Mouse (Mus musculus): ENCODE data around the gene Gpr87. TPM values are rescaled to one million over a fixed set of nuclear protein-coding genes. Genes with fewer than 3 reads are reported as not detected.

The Gpr87 gene
- polyA plus RNA-seq, 1 experiment: not detected

GRCm38 (mm10) chr3:59175234-59175633 is 19.7 kb downstream of the Gpr87 start:
- Histone ChIP-seq H3K9me3 (ENCODE audit: control insufficient read depth, low read length) (no peaks in the 10 kb centered on the region), H3K27me3 (ENCODE audit: control insufficient read depth) (no peaks in the 10 kb centered on the region), H3K4me3 (replicated peaks) (no peak overlapping the region), H3K4me1 (ENCODE audit: control insufficient read depth) (no peaks in the 10 kb centered on the region), H3K36me3 (ENCODE audit: control insufficient read depth) (no peaks in the 10 kb centered on the region)
- TF ChIP-seq TAL1 (IDR thresholded peaks at IDR 0.05; ENCODE audit: low read length) (no peak), GATA1 (IDR thresholded peaks at IDR 0.05; ENCODE audit: low read length) (no peak)

DNA sequence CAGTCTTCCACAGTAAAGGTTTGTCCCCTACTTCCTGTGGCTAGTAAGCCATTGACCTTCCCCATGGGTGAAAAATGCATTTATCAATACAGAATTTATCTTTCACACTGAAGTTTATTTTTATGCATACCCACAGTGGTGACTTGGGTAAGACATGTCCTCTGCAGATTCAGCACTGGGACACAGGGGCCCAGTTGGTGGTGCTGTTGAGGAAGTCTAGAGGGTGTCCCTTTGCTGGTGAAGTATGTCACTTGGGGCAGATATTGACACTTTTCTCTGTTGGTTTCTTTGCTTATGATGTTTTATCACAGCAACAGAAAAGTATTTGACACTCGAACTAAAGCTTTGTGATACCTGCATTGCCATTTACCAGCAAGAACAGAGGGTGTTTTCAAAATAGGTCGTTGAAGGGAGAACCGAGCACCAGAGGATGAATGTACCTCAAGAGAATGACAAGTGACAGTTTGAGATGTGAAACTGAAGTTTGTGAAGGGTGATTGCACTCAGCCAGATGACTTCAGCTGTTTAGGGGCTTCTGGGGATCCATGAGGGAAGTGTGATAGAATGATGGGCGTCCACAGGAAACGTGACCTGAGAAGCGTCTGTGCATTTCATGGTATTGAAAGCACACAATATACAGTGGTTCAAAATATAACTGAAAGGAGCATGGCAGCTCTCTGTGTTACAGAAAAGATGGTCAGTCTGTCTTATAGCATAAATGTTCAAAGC is 20.3 kb downstream of the Gpr87 start:
- H3K36me3 ChIP-seq (ENCODE audit: control insufficient read depth): no peaks in the 10 kb centered on the region
- no peaks in the 10 kb centered on the region for H3K27me3 ChIP-seq (ENCODE audit: control insufficient read depth)
- TF ChIP-seq TAL1 (IDR thresholded peaks at IDR 0.05; ENCODE audit: low read length) (no peak), GATA1 (IDR thresholded peaks at IDR 0.05; ENCODE audit: low read length) (no peak)
- H3K9me3 ChIP-seq (ENCODE audit: control insufficient read depth, low read length): no peaks in the 10 kb centered on the region
- H3K4me1 ChIP-seq (ENCODE audit: control insufficient read depth): no peaks in the 10 kb centered on the region
- H3K4me3 ChIP-seq (replicated peaks): no peak overlapping the region

GRCm38 (mm10) chr3:59169921-59170627 is 24.8 kb downstream of the Gpr87 start:
- Histone ChIP-seq H3K27me3 (ENCODE audit: control insufficient read depth) (no peaks in the 10 kb centered on the region), H3K36me3 (ENCODE audit: control insufficient read depth) (no peaks in the 10 kb centered on the region), H3K4me3 (replicated peaks) (no peak overlapping the region), H3K4me1 (ENCODE audit: control insufficient read depth) (no peaks in the 10 kb centered on the region), H3K9me3 (ENCODE audit: control insufficient read depth, low read length) (no peaks in the 10 kb centered on the region)
- no peak for TF ChIP-seq TAL1 (IDR thresholded peaks at IDR 0.05; ENCODE audit: low read length)
- TF ChIP-seq GATA1 (IDR thresholded peaks at IDR 0.05; ENCODE audit: low read length): no peak

DNA sequence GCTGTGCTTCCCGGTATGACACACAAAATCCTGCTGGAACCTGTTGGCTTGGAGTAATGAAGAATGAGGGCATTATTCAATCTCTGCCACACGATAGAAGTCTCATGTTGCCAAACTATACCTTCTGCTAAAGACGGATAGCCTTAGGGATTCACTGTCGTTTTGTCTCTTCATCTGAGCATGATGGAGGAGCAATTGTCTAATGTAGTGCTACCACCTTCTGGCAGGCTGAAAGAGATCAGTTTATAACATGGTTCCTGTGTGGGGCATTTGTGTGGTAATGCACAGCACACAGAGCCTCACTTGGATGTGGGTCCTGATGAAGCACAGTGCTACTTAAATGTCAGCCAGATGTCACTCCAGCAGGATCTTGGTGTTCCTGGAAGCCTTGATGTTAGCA is 25.7 kb downstream of the Gpr87 start:
- H3K9me3 ChIP-seq (ENCODE audit: control insufficient read depth, low read length): no peaks in the 10 kb centered on the region
- H3K4me3 ChIP-seq (replicated peaks): no peak overlapping the region
- H3K4me1 ChIP-seq (ENCODE audit: control insufficient read depth): no peaks in the 10 kb centered on the region
- H3K36me3 ChIP-seq (ENCODE audit: control insufficient read depth): no peaks in the 10 kb centered on the region
- H3K27me3 ChIP-seq (ENCODE audit: control insufficient read depth): no peaks in the 10 kb centered on the region
- no peak for TF ChIP-seq TAL1 (IDR thresholded peaks at IDR 0.05; ENCODE audit: low read length)
- TF ChIP-seq GATA1 (IDR thresholded peaks at IDR 0.05; ENCODE audit: low read length): no peak

DNA sequence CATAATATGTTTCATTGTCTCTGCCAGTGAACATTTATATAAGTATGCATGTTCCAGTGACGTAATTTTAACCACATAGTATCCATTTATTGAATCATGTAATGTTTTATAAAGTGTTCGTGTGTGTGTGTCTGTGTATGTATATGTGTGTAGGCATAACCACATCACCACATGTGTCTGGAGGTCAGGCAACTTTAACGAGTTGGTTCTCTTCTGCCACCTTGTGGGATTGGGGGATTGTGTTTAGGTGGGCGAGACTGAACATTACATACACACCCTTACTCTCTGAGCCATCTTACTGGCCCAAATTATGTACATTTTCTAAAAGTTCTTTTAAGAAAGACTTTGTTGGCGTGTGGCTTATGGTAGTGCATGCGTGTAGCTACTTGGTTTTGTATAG is 26.4 kb downstream of the Gpr87 start:
- Histone ChIP-seq H3K36me3 (ENCODE audit: control insufficient read depth) (no peaks in the 10 kb centered on the region), H3K27me3 (ENCODE audit: control insufficient read depth) (no peaks in the 10 kb centered on the region), H3K9me3 (ENCODE audit: control insufficient read depth, low read length) (no peaks in the 10 kb centered on the region), H3K4me3 (replicated peaks) (no peak overlapping the region), H3K4me1 (ENCODE audit: control insufficient read depth) (no peaks in the 10 kb centered on the region)
- TF ChIP-seq TAL1 (IDR thresholded peaks at IDR 0.05; ENCODE audit: low read length) (no peak), GATA1 (IDR thresholded peaks at IDR 0.05; ENCODE audit: low read length) (no peak)

DNA sequence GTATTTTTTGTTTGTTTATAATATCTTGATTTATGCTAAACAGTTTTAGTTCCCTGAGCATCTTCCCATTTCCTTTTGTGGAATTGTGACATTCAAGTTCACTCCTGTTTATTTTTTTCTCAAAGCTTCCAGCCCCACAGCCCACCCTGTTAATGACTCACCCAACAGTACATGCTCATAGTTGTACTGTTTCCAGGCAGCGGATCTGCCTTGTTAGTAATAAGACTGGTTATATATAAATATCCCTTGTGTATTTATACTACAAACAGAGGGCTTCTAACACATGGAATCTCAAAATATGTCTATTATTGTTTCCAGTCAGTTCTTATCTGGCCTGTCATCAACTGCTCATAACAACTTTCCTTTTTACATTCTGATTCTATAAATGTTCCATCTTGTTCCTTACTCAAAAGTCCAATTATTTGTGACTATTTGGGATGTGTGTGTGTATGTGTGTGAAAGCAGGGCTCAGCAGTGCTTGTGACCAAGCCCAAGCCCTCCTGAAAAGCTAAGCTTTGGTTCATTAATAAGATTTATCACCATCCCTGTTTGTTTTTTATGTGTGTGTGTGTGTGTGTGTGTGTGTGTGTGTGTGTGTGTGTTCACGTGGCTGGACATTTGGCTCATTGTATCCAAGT is 27.4 kb downstream of the Gpr87 start:
- no peak overlapping the region for H3K4me3 ChIP-seq (replicated peaks)

GRCm38 (mm10) chr3:59160465-59160864 is 34.4 kb downstream of the Gpr87 start:
- H3K27me3 ChIP-seq (ENCODE audit: control insufficient read depth): no peaks in the 10 kb centered on the region
- H3K9me3 ChIP-seq (ENCODE audit: control insufficient read depth, low read length): no peaks in the 10 kb centered on the region
- no peaks in the 10 kb centered on the region for H3K4me1 ChIP-seq (ENCODE audit: control insufficient read depth)
- TF ChIP-seq TAL1 (IDR thresholded peaks at IDR 0.05; ENCODE audit: low read length) (no peak), GATA1 (IDR thresholded peaks at IDR 0.05; ENCODE audit: low read length) (no peak)
- H3K36me3 ChIP-seq (ENCODE audit: control insufficient read depth): no peaks in the 10 kb centered on the region
- H3K4me3 ChIP-seq (replicated peaks): no peak overlapping the region

More for the DNA sequence above, 27.4 kb downstream of the Gpr87 start:
- H3K27me3 ChIP-seq (ENCODE audit: control insufficient read depth): no peaks in the 10 kb centered on the region
- H3K4me1 ChIP-seq (ENCODE audit: control insufficient read depth): no peaks in the 10 kb centered on the region
- no peaks in the 10 kb centered on the region for H3K9me3 ChIP-seq (ENCODE audit: control insufficient read depth, low read length)
- TF ChIP-seq TAL1 (IDR thresholded peaks at IDR 0.05; ENCODE audit: low read length) (no peak), GATA1 (IDR thresholded peaks at IDR 0.05; ENCODE audit: low read length) (no peak; the same call in 1 of the 2 replicates)
- H3K36me3 ChIP-seq (ENCODE audit: control insufficient read depth): no peaks in the 10 kb centered on the region

GRCm38 (mm10) chr3:59157048-59157447 is 37.9 kb downstream of the Gpr87 start:
- Histone ChIP-seq H3K9me3 (ENCODE audit: control insufficient read depth, low read length) (no peaks in the 10 kb centered on the region), H3K27me3 (ENCODE audit: control insufficient read depth) (no peaks in the 10 kb centered on the region), H3K4me3 (replicated peaks) (no peak overlapping the region), H3K4me1 (ENCODE audit: control insufficient read depth) (no peaks in the 10 kb centered on the region), H3K36me3 (ENCODE audit: control insufficient read depth) (no peaks in the 10 kb centered on the region)
- TF ChIP-seq GATA1 (IDR thresholded peaks at IDR 0.05; ENCODE audit: low read length) (no peak), TAL1 (IDR thresholded peaks at IDR 0.05; ENCODE audit: low read length) (no peak)

GRCm38 (mm10) chr3:59155404-59155803 is 39.5 kb downstream of the Gpr87 start:
- no peaks in the 10 kb centered on the region for H3K4me1 ChIP-seq (ENCODE audit: control insufficient read depth)
- no peaks in the 10 kb centered on the region for H3K9me3 ChIP-seq (ENCODE audit: control insufficient read depth, low read length)
- TF ChIP-seq TAL1 (IDR thresholded peaks at IDR 0.05; ENCODE audit: low read length) (no peak), GATA1 (IDR thresholded peaks at IDR 0.05; ENCODE audit: low read length) (no peak)
- no peaks in the 10 kb centered on the region for H3K36me3 ChIP-seq (ENCODE audit: control insufficient read depth)
- no peak overlapping the region for H3K4me3 ChIP-seq (replicated peaks)
- H3K27me3 ChIP-seq (ENCODE audit: control insufficient read depth): no peaks in the 10 kb centered on the region

Measured in erythroblast, embryonic 14.5 days (primary cell).